Mouse (Mus musculus) lung, adult 2 months (tissue): Measurements from ENCODE around the gene Trim80. TPM values are rescaled to one million over a fixed set of nuclear protein-coding genes. Genes with fewer than 3 reads are reported as not detected.

Experiments
- DNase-seq: peaks from one replicate; pipeline ENCODE4 v3.0.0; 2022
- H3K4me1 ChIP-seq: fragments of 200-500 bp; 2 replicates; pipeline ENCODE4 v1.6.1; 2011; ENCODE audit warnings: low read length; ENCODE audit not compliant: control insufficient read depth, insufficient read depth
- H3K4me3 ChIP-seq: fragments of 200-500 bp; replicated peaks from 2 replicates; pipeline ENCODE3; 2011; ENCODE audit warnings: low read depth, mild to moderate bottlenecking, control low read depth, low read length; ENCODE audit errors: extremely low read depth
- CTCF ChIP-seq: fragments of 200-500 bp; IDR thresholded peaks from 2 replicates; pipeline ENCODE4 v1.5.1; 2011; ENCODE audit warnings: mild to moderate bottlenecking, low read length, control low read depth; ENCODE audit not compliant: insufficient read depth
- POLR2A ChIP-seq: fragments of 200-500 bp; IDR thresholded peaks from 2 replicates; pipeline ENCODE4 v1.6.1; 2011; ENCODE audit warnings: low read depth, mild to moderate bottlenecking, control low read depth, low read length, borderline replicate concordance; ENCODE audit errors: extremely low read depth
- WGBS: fragments of 180-500 bp; shearing (Covaris S2); methylation state at CpG from one replicate; pipeline ENCODE4 v1.1.7; 2018; 5-methylcytosine and 5-hydroxymethylcytosine counted together
- polyA plus RNA-seq: library from polyadenylated mRNA; depleted of rRNA; stranded (reverse); fragments of >200 nt; gene quantifications from 2 replicates; pipeline ENCODE4 v1.2.3, GENCODE M21; 2012

Gene Trim80
- polyA plus RNA-seq, 1 experiment = 0.13 TPM

GRCm38 (mm10) chr11:115408266-115408920, 32.0 kb upstream of the Trim80 start:
- TF ChIP-seq CTCF (no peak), POLR2A (no peak)
- WGBS = 45% methylated on average over 6 of the region's 6 CpGs
- peaks cover 17% of the 10 kb centered on the region for H3K4me1 ChIP-seq
- no peak overlapping the region for H3K4me3 ChIP-seq
- no peak for DNase-seq

GRCm38 (mm10) chr11:115409556-115409955, 30.8 kb upstream of the Trim80 start:
- DNase-seq = no peak
- TF ChIP-seq POLR2A (no peak), CTCF (no peak)
- 83% methylated on average over 7 of the region's 7 CpGs for WGBS
- no peak overlapping the region for H3K4me3 ChIP-seq
- peaks cover 14% of the 10 kb centered on the region for H3K4me1 ChIP-seq

- peak within 1 kb of the TSS; percentile 87 for H3K4me3 ChIP-seq
- H3K4me1 ChIP-seq = peaks cover 9% of the 10 kb centered on the region
- whole genome bisulfite sequencing = under 1% methylated on average over 56 of the region's 56 CpGs
- TF ChIP-seq CTCF = no peak
- peak; percentile 76; the same call in 1 of the 2 replicates for TF ChIP-seq POLR2A
- peak; percentile 91 for DNase-seq
Measured at GRCm38 (mm10) chr11:115419531-115420237, 20.7 kb upstream of the Trim80 start, which contains the start of the genes Atp5h and Kctd2. Gene Atp5h, minus strand, starts transcription at chr11:115419962. Gene Kctd2, plus strand, starts transcription at chr11:115420128.

- peak overlapping the region; percentile 74 for H3K4me3 ChIP-seq
- DNase-seq = peak; percentile 73
- no peak for TF ChIP-seq CTCF
- peaks cover 9% of the 10 kb centered on the region for H3K4me1 ChIP-seq
- 1% methylated on average over 45 of the region's 45 CpGs for WGBS
Measured at GRCm38 (mm10) chr11:115420336-115421190, 19.8 kb upstream of the Trim80 start.

- H3K4me3 ChIP-seq = no peak overlapping the region
- no peak for TF ChIP-seq POLR2A
- no peak for TF ChIP-seq CTCF
- 43% methylated on average over 1 of the region's 1 CpGs for WGBS
- no peak for DNase-seq
- peaks cover 9% of the 10 kb centered on the region for H3K4me1 ChIP-seq
Measured at GRCm38 (mm10) chr11:115421328-115421727, 19.0 kb upstream of the Trim80 start.

GRCm38 (mm10) chr11:115421972-115422371, 18.4 kb upstream of the Trim80 start:
- no peak for TF ChIP-seq CTCF
- TF ChIP-seq POLR2A = no peak
- DNase-seq = no peak
- WGBS = 86% methylated on average over 16 of the region's 16 CpGs
- Histone ChIP-seq H3K4me3 (no peak overlapping the region), H3K4me1 (peaks cover 9% of the 10 kb centered on the region)

GRCm38 (mm10) chr11:115423091-115423490, 17.3 kb upstream of the Trim80 start:
- no peak for TF ChIP-seq CTCF
- no peak for TF ChIP-seq POLR2A
- WGBS = 80% methylated on average over 3 of the region's 3 CpGs

GRCm38 (mm10) chr11:115424666-115425065, 15.7 kb upstream of the Trim80 start:
- DNase-seq = no peak
- WGBS = 85% methylated on average over 7 of the region's 7 CpGs
- H3K4me1 ChIP-seq = peaks cover 12% of the 10 kb centered on the region
- no peak overlapping the region for H3K4me3 ChIP-seq
- TF ChIP-seq CTCF (no peak), POLR2A (no peak)

More at GRCm38 (mm10) chr11:115423091-115423490, 17.3 kb upstream of the Trim80 start:
- no peak overlapping the region for H3K4me3 ChIP-seq
- no peak for DNase-seq
- H3K4me1 ChIP-seq = peaks cover 16% of the 10 kb centered on the region

GRCm38 (mm10) chr11:115425671-115426070, 14.7 kb upstream of the Trim80 start:
- no peak overlapping the region for H3K4me3 ChIP-seq
- H3K4me1 ChIP-seq = peaks cover 12% of the 10 kb centered on the region
- 83% methylated on average over 6 of the region's 6 CpGs for WGBS
- DNase-seq = no peak
- TF ChIP-seq CTCF (no peak), POLR2A (no peak)
